Mouse (Mus musculus): Measurements from ENCODE around the gene Opcml. TPM values are rescaled to one million over a fixed set of nuclear protein-coding genes. Genes with fewer than 3 reads are reported as not detected.

Opcml gene
- polyA plus RNA-seq, 1 experiment, result 0.20 TPM

GRCm38 (mm10) chr9:27830519-27830918 is 39.9 kb downstream of the Opcml start:
- no peak for DNase-seq (ENCODE audit: low read depth)

GRCm38 (mm10) chr9:27842806-27843205 is 52.2 kb downstream of the Opcml start:
- no peak for DNase-seq (ENCODE audit: low read depth)

- no peak for DNase-seq (ENCODE audit: low read depth)
These were observed 81.0 kb downstream of the Opcml start for GRCm38 (mm10) chr9:27871624-27872023.

- DNase-seq (ENCODE audit: low read depth), result no peak
These were observed 99.1 kb downstream of the Opcml start for GRCm38 (mm10) chr9:27889636-27890035.

- DNase-seq (ENCODE audit: low read depth), result no peak
These were observed 126.7 kb downstream of the Opcml start for GRCm38 (mm10) chr9:27917250-27917649.

- no peak for DNase-seq (ENCODE audit: low read depth)
These were observed 132.9 kb downstream of the Opcml start for GRCm38 (mm10) chr9:27923495-27923894.

- peak; percentile 94 for DNase-seq (ENCODE audit: low read depth)
These were observed 133.6 kb downstream of the Opcml start for GRCm38 (mm10) chr9:27923945-27924825.

- no peak for DNase-seq (ENCODE audit: low read depth)
These were observed 135.1 kb downstream of the Opcml start for GRCm38 (mm10) chr9:27925650-27926049.

- peak; percentile 79 for DNase-seq (ENCODE audit: low read depth)
These were observed 146.7 kb downstream of the Opcml start for GRCm38 (mm10) chr9:27937253-27937652.

- no peak for DNase-seq (ENCODE audit: low read depth)
These were observed 147.1 kb downstream of the Opcml start for GRCm38 (mm10) chr9:27937660-27938059.

- DNase-seq (ENCODE audit: low read depth), result no peak
These were observed 154.9 kb downstream of the Opcml start for GRCm38 (mm10) chr9:27945323-27946010.

GRCm38 (mm10) chr9:27951110-27951509 is 160.5 kb downstream of the Opcml start:
- DNase-seq (ENCODE audit: low read depth), result no peak

GRCm38 (mm10) chr9:27961682-27962081 is 171.1 kb downstream of the Opcml start:
- DNase-seq (ENCODE audit: low read depth), result no peak

- DNase-seq (ENCODE audit: low read depth), result no peak
These were observed 172.8 kb downstream of the Opcml start for GRCm38 (mm10) chr9:27963385-27963784.

GRCm38 (mm10) chr9:27964902-27965550 is 174.5 kb downstream of the Opcml start:
- no peak for DNase-seq (ENCODE audit: low read depth)

- no peak for DNase-seq (ENCODE audit: low read depth)
These were observed 177.7 kb downstream of the Opcml start for GRCm38 (mm10) chr9:27968266-27968665.

GRCm38 (mm10) chr9:27972293-27972692 is 181.7 kb downstream of the Opcml start:
- no peak for DNase-seq (ENCODE audit: low read depth)

GRCm38 (mm10) chr9:27982576-27982975 is 192.0 kb downstream of the Opcml start:
- no peak for DNase-seq (ENCODE audit: low read depth)

- DNase-seq (ENCODE audit: low read depth), result peak; percentile 88
These were observed 196.3 kb downstream of the Opcml start for GRCm38 (mm10) chr9:27986604-27987588.

- no peak for DNase-seq (ENCODE audit: low read depth)
These were observed 201.0 kb downstream of the Opcml start for GRCm38 (mm10) chr9:27991611-27992010.

GRCm38 (mm10) chr9:27996536-27996935 is 206.0 kb downstream of the Opcml start:
- DNase-seq (ENCODE audit: low read depth), result no peak

Data from gonadal fat pad, adult 2 months (tissue).